Mouse (Mus musculus) forebrain, postnatal 0 days (tissue): ENCODE data around the gene Nfkbie. TPM values are rescaled to one million over a fixed set of nuclear protein-coding genes. Genes with fewer than 3 reads are reported as not detected.

Experiments used
- ATAC-seq: fragments of 200-750 bp; cut with Nextera tagmentation; 2 replicates; pipeline ENCODE4 v1.8.0; 2017; ENCODE audit warnings: mild to moderate bottlenecking, moderate library complexity
- DNase-seq: peaks from one replicate; pipeline ENCODE4 v3.0.0-alpha.2; 2015
- H3K27ac ChIP-seq: fragments of 300-500 bp; sonication (generic); 2 replicates; pipeline ENCODE4 v1.5.1; 2014; ENCODE audit warnings: low read depth, mild to moderate bottlenecking, antibody characterized with exemption, low read length, moderate library complexity, mixed read lengths
- H3K27me3 ChIP-seq: fragments of 300-500 bp; sonication (generic); 2 replicates; pipeline ENCODE4 v1.6.1; 2014; ENCODE audit warnings: mild to moderate bottlenecking, low read length, mixed read lengths; ENCODE audit not compliant: insufficient read depth
- H3K36me3 ChIP-seq: fragments of 300-500 bp; sonication (generic); 2 replicates; pipeline ENCODE4 v1.6.1; 2014; ENCODE audit warnings: mild to moderate bottlenecking, moderate library complexity; ENCODE audit not compliant: insufficient read depth
- H3K4me1 ChIP-seq: fragments of 300-500 bp; sonication (generic); 2 replicates; pipeline ENCODE4 v1.6.1; 2014; ENCODE audit warnings: antibody characterized with exemption; ENCODE audit not compliant: insufficient read depth
- H3K4me2 ChIP-seq: fragments of 300-500 bp; sonication (generic); 2 replicates; pipeline ENCODE4 v1.6.1; 2014; ENCODE audit warnings: low read depth, mild to moderate bottlenecking, moderate library complexity
- H3K4me3 ChIP-seq: fragments of 300-500 bp; sonication (generic); 2 replicates; pipeline ENCODE4 v1.5.1; 2014; ENCODE audit warnings: low read depth, low read length, mixed read lengths
- H3K9ac ChIP-seq: fragments of 300-500 bp; sonication (generic); 2 replicates; pipeline ENCODE4 v1.6.1; 2014; ENCODE audit warnings: mild to moderate bottlenecking
- H3K9me3 ChIP-seq: fragments of 300-500 bp; sonication (generic); 2 replicates; pipeline ENCODE4 v1.6.1; 2016; ENCODE audit warnings: low read length
- CTCF ChIP-seq: sonication (generic); IDR thresholded peaks from 2 replicates; pipeline ENCODE4 v1.5.1; 2016; ENCODE audit warnings: antibody characterized with exemption, control low read depth, low read depth
- WGBS: fragments of 180-500 bp; shearing (Covaris S2); extraction: QIAGEN DNeasy Blood & Tissue Kit; methylation state at CpG from one replicate; pipeline ENCODE4 v1.1.7; 2014; 5-methylcytosine and 5-hydroxymethylcytosine counted together
- polyA plus RNA-seq: library from polyadenylated mRNA; unstranded; fragments of >200 nt; fragmentation: Nextera tagmentation; extraction: Ambion mirVana; gene quantifications from 2 replicates; pipeline ENCODE4 v1.2.1, GENCODE M21; 2015
- total RNA-seq: library from RNA; depleted of rRNA; stranded (reverse); fragments of >200 nt; gene quantifications from 2 replicates; pipeline ENCODE4 v1.2.3, GENCODE M21; 2014

Nfkbie gene
- total and polyA plus RNA-seq, 2 experiments from 2014 or later: 2.7 to 2.8 TPM

GRCm38 (mm10) chr17:45581567-45581983, 26.1 kb downstream of the Nfkbie start:
- DNase-seq (peak; percentile 81), ATAC-seq (no peak)
- Histone ChIP-seq H3K4me3 (no peak overlapping the region), H3K9ac (no peak overlapping the region), H3K27me3 (no peaks in the 10 kb centered on the region), H3K9me3 (no peaks in the 10 kb centered on the region), H3K4me2 (no peak overlapping the region), H3K4me1 (no peaks in the 10 kb centered on the region), H3K36me3 (0 out of 2 replicates have a peak, but pooled peaks cover 5% of the 10 kb centered on the region), H3K27ac (no peak overlapping the region)
- peak; percentile 85 for TF ChIP-seq CTCF
- WGBS: 10% methylated on average over 2 of the region's 2 CpGs

GRCm38 (mm10) chr17:45582188-45582587, 26.7 kb downstream of the Nfkbie start:
- 97% methylated on average over 6 of the region's 6 CpGs for WGBS
- TF ChIP-seq CTCF: no peak

GRCm38 (mm10) chr17:45582715-45583355, 27.3 kb downstream of the Nfkbie start:
- Histone ChIP-seq H3K36me3 (peaks cover 9% of the 10 kb centered on the region; the same call in 1 of the 2 replicates), H3K4me3 (no peak overlapping the region), H3K4me2 (no peak overlapping the region), H3K27ac (no peak overlapping the region), H3K9ac (no peak overlapping the region), H3K9me3 (no peaks in the 10 kb centered on the region), H3K27me3 (no peaks in the 10 kb centered on the region), H3K4me1 (no peaks in the 10 kb centered on the region)
- TF ChIP-seq CTCF: peak; percentile 73
- 79% methylated on average over 6 of the region's 6 CpGs for WGBS
- ATAC-seq (no peak), DNase-seq (no peak)

More at GRCm38 (mm10) chr17:45582188-45582587, 26.7 kb downstream of the Nfkbie start:
- H3K27ac ChIP-seq: no peak overlapping the region
- no peaks in the 10 kb centered on the region for H3K27me3 ChIP-seq
- DNase-seq (no peak), ATAC-seq (no peak)
- no peak overlapping the region for H3K4me3 ChIP-seq
- no peaks in the 10 kb centered on the region for H3K4me1 ChIP-seq
- H3K9ac ChIP-seq: no peak overlapping the region
- H3K4me2 ChIP-seq: no peak overlapping the region
- peaks cover 9% of the 10 kb centered on the region; the same call in 1 of the 2 replicates for H3K36me3 ChIP-seq
- H3K9me3 ChIP-seq: no peaks in the 10 kb centered on the region

GRCm38 (mm10) chr17:45584096-45584896, 28.8 kb downstream of the Nfkbie start:
- Histone ChIP-seq H3K9ac (peak overlapping the region; percentile 14; the same call in 1 of the 2 replicates), H3K4me2 (no peak overlapping the region), H3K27ac (peak overlapping the region; percentile 71), H3K36me3 (peaks cover 13% of the 10 kb centered on the region; the same call in 1 of the 2 replicates), H3K4me1 (no peaks in the 10 kb centered on the region), H3K9me3 (no peaks in the 10 kb centered on the region), H3K27me3 (no peaks in the 10 kb centered on the region), H3K4me3 (no peak overlapping the region)
- ATAC-seq (peak; percentile 74), DNase-seq (peak; percentile 74)
- no peak for TF ChIP-seq CTCF
- 31% methylated on average over 12 of the region's 12 CpGs for WGBS

GRCm38 (mm10) chr17:45584939-45585678, 29.6 kb downstream of the Nfkbie start:
- H3K27ac ChIP-seq: peak overlapping the region; percentile 71
- peak; percentile 76 for ATAC-seq
- 33% methylated on average over 14 of the region's 14 CpGs for WGBS
- no peak overlapping the region for H3K4me2 ChIP-seq
- TF ChIP-seq CTCF: peak; percentile 86
- H3K36me3 ChIP-seq: peaks cover 19% of the 10 kb centered on the region
- H3K4me3 ChIP-seq: no peak overlapping the region
- peak; percentile 84 for DNase-seq
- no peaks in the 10 kb centered on the region for H3K4me1 ChIP-seq
- no peaks in the 10 kb centered on the region for H3K9me3 ChIP-seq
- H3K27me3 ChIP-seq: no peaks in the 10 kb centered on the region
- H3K9ac ChIP-seq: peak overlapping the region; percentile 14; the same call in 1 of the 2 replicates

GRCm38 (mm10) chr17:45585725-45586448, 30.4 kb downstream of the Nfkbie start:
- Histone ChIP-seq H3K27me3 (no peaks in the 10 kb centered on the region), H3K4me1 (no peaks in the 10 kb centered on the region), H3K27ac (peak overlapping the region; percentile 71; the same call in 1 of the 2 replicates), H3K9me3 (no peaks in the 10 kb centered on the region), H3K4me3 (no peak overlapping the region), H3K36me3 (peaks cover 19% of the 10 kb centered on the region), H3K9ac (no peak overlapping the region), H3K4me2 (no peak overlapping the region)
- 68% methylated on average over 23 of the region's 23 CpGs for WGBS
- DNase-seq: no peak
- TF ChIP-seq CTCF: no peak
- no peak for ATAC-seq
